Mouse (Mus musculus) fat pad, adult 2 months (tissue): ENCODE data around the gene Mapk3.
"Not testable (repeated sequence)": the region's sequence is repeated elsewhere in the genome, so short reads cannot be mapped to it uniquely, and the experiment has no call there.

ENCODE experiments used
- DNase-seq: peaks from one replicate; pipeline ENCODE4 v3.0.0-alpha.2; 2011; ENCODE audit warnings: low read depth, low spot score; ENCODE audit errors: extremely low read depth

Gene Mapk3

GRCm38 (mm10) chr7:126758539-126758938 lies 862 bp upstream of the Mapk3 start:
- DNase-seq = no peak

- DNase-seq = no peak
Measured at GRCm38 (mm10) chr7:126759672-126760390, 430 bp downstream of the Mapk3 start.

GRCm38 (mm10) chr7:126760391-126760802 lies 996 bp downstream of the Mapk3 start:
- no peak for DNase-seq

- no peak for DNase-seq
Measured at GRCm38 (mm10) chr7:126760956-126761355, 1.6 kb downstream of the Mapk3 start.

- no peak for DNase-seq
Measured at GRCm38 (mm10) chr7:126761529-126762067, 2.2 kb downstream of the Mapk3 start.

- DNase-seq = no peak
Measured at GRCm38 (mm10) chr7:126762471-126763008, 3.1 kb downstream of the Mapk3 start.

GRCm38 (mm10) chr7:126765540-126765939 lies 6.1 kb downstream of the Mapk3 start:
- no peak for DNase-seq

GRCm38 (mm10) chr7:126766201-126766600 lies 6.8 kb downstream of the Mapk3 start, which contains the start of gene Gdpd3:
Gene Gdpd3 (plus strand): TSS chr7:126766334.
- no peak for DNase-seq

GRCm38 (mm10) chr7:126767001-126767400 lies 7.6 kb downstream of the Mapk3 start:
- no peak for DNase-seq

- no peak for DNase-seq
Measured at GRCm38 (mm10) chr7:126770784-126771183, 11.4 kb downstream of the Mapk3 start.

GRCm38 (mm10) chr7:126773351-126773750 lies 13.9 kb downstream of the Mapk3 start:
- DNase-seq = no peak

- DNase-seq = no peak
Measured at GRCm38 (mm10) chr7:126774463-126774862, 15.1 kb downstream of the Mapk3 start.

- DNase-seq = no peak
Measured at GRCm38 (mm10) chr7:126775185-126775977, 16.0 kb downstream of the Mapk3 start.

- no peak for DNase-seq
Measured at GRCm38 (mm10) chr7:126775978-126776234, 16.5 kb downstream of the Mapk3 start.

- no peak for DNase-seq
Measured at GRCm38 (mm10) chr7:126776598-126777057, 17.2 kb downstream of the Mapk3 start, which contains the start of gene Ypel3. Gene Ypel3 (plus strand): TSS chr7:126776955.

- DNase-seq = no peak
Measured at GRCm38 (mm10) chr7:126777476-126777875, 18.1 kb downstream of the Mapk3 start.

- no peak for DNase-seq
Measured at GRCm38 (mm10) chr7:126778147-126778546, 18.7 kb downstream of the Mapk3 start.

GRCm38 (mm10) chr7:126779101-126779500 lies 19.7 kb downstream of the Mapk3 start:
- not testable (repeated sequence) for DNase-seq

GRCm38 (mm10) chr7:126779983-126780970 lies 20.9 kb downstream of the Mapk3 start:
- no peak for DNase-seq

- no peak for DNase-seq
Measured at GRCm38 (mm10) chr7:126780971-126781635, 21.7 kb downstream of the Mapk3 start, which contains the start of gene Tbx6. Gene Tbx6 (plus strand): TSS chr7:126781483.
